Mouse (Mus musculus): ENCODE results near the gene Krt39.

Gene Krt39

DNA sequence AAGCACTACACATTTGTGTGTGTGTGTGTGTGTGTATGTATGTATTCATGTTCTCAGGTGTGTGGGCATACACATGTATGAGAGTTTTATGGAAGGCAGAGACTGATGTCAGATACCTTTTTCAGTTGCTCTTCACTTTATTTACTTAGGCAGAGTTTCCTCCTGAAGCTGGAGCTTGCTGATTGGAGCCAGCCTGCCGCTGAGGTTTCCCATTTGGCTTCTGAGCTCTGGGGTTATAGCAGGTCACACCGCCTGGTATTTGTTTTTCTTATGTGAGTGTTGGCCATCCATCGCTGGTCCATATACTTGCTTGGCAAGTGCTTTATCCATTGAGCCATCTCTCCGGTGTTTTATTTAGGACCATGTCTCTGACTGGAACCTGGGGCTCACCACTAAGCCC lies 51.9 kb downstream of the Krt39 start:
- 91% methylated on average over 4 of the region's 4 CpGs for WGBS

DNA sequence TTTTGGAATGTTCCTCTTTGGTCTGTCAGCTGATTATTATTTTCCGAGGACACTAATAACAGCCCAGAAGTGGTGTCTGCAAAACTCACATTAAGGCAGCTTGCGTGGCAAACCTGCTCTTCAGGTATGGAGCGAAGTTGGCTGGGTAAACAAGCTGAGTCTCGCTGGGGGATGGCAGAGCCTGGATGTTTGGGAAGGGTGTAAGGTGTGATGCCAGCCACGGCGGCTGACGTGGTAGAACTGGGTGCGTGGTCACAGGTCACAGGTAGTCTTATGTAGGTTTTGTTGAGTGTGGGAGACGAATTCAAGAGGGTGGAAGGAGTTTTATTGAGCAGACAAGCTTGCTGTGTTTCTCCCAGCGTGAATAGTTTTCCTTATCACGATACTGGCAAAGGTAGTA lies 52.6 kb downstream of the Krt39 start:
- WGBS: 82% methylated on average over 11 of the region's 11 CpGs

DNA sequence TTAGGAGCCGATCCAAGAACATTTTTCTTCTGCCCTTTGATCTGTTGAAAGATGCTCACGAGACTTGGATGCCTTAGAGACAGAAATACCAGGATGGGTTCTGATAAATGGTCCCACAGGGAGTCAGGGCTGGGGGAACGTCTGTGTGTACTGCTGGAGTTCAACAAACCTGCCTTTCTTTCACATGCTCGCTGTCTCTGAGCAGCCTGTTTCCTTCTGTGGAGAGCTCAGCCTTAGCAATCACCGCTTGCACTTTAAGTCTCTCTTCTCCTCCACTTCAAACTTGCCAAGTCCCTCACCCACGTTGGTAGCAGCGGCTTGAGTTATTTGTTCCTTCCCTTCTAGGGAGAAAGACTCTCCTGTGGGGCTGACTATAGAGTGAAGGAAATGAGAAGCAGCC lies 54.8 kb downstream of the Krt39 start:
- WGBS: 15% methylated on average over 7 of the region's 7 CpGs

DNA sequence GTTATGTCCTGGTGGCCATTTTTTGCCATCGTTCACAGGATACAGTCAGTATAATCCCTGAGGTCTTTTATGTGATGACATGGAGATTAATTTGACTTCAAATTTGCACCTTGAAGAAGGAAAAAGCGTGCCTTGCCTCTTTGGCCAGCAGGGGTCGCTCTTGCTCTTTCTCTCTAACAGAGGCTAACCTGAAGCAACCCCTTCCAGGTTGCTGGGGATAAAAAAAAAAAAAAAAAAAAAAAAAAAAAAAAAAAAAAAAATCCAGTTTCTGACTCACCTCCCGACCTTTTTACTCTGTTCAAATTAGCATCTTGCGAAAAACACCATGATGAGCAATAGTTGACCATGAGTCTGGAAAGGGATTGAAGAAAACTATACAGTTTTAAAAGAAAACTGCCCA lies 56.3 kb downstream of the Krt39 start:
- WGBS: 2% methylated on average over 5 of the region's 5 CpGs
